In genomic region chr5:113348597-113348996, GRCm38 (mm10) we compare ENCODE assay signal across 11 mouse cellular contexts. TPM values are rescaled to one million over a fixed set of nuclear protein-coding genes. Genes with fewer than 3 reads are reported as not detected.
DNase-seq lines count a peak whose midpoint lies in the region; ATAC-seq and TF ChIP-seq lines count a peak whose summit lies in the region.
"Had no signal": no experiment of that assay in that cellular context is flagged by ENCODE, and none has a peak within 500 bp of the region (broad histone marks: within the 10 kb centered on the region; RNA-seq: fewer than 3 reads in every experiment).

No protein-coding gene starts in this region.

- TF ChIP-seq POLR2A in cerebellum, adult 2 months (IDR thresholded peaks at IDR 0.05; ENCODE audit: borderline replicate concordance, insufficient read depth, low read length): no peak
- peak; percentile 41; the same call in 1 of the 2 replicates for TF ChIP-seq POLR2A in testis, adult 2 months (IDR thresholded peaks at IDR 0.05; ENCODE audit: control insufficient read depth, low read depth, low read length)

- no peaks in the 10 kb centered on the region for H3K9me3 ChIP-seq in kidney, embryonic 15.5 days (replicated peaks)
- H3K9me3 ChIP-seq: lung, embryonic 15.5 days had no signal

- peak overlapping the region; percentile 28; the same call in 1 of the 2 replicates for H3K27ac ChIP-seq in cerebellum, adult 2 months (ENCODE audit: insufficient read depth, low read length)
- H3K27ac ChIP-seq in kidney, embryonic 15.5 days: no peak overlapping the region
- H3K27ac ChIP-seq in testis, adult 2 months (ENCODE audit: control insufficient read depth, insufficient read depth, low read depth, low read length): peak overlapping the region; percentile 49
- H3K27ac ChIP-seq: lung, embryonic 15.5 days had no signal

- no peak overlapping the region for H3K4me2 ChIP-seq in kidney, embryonic 15.5 days
- H3K4me2 ChIP-seq: lung, embryonic 15.5 days had no signal

- intact Hi-C loops in heart, postnatal 10 days (cut with DNase I): no loop called here

- WGBS in cerebellum, adult 2 months: 42% methylated on average over 13 of the region's 13 CpGs
- 11% methylated on average over 13 of the region's 13 CpGs for WGBS in kidney, embryonic 15.5 days

- no peak overlapping the region for H3K4me3 ChIP-seq in cerebellum, adult 2 months (replicated peaks; ENCODE audit: insufficient read depth, low read depth, low read length)
- no peak overlapping the region for H3K4me3 ChIP-seq in kidney, embryonic 15.5 days (replicated peaks)
- H3K4me3 ChIP-seq in testis, adult 2 months (ENCODE audit: control insufficient read depth, low read depth, low read length): peak overlapping the region; percentile 57
- H3K4me3 ChIP-seq: lung, embryonic 15.5 days had no signal

- DNase-seq in cerebellum, adult 2 months: peak in 1 of 2 experiments; percentile 36
- DNase-seq in cerebellum, adult 11-12 months: no peak
- no peak for DNase-seq in kidney, adult 18-20 months
- DNase-seq in testis, postnatal 14 days (ENCODE audit: low spot score): no peak
- DNase-seq in urinary bladder, postnatal 14 days (ENCODE audit: low spot score): no peak
- no peak for DNase-seq in heart, postnatal 10 days
- DNase-seq: heart, postnatal 36 days had no signal

- 0 out of 2 replicates have a peak, but pooled peaks cover 2% of the 10 kb centered on the region for H3K4me1 ChIP-seq in cerebellum, adult 2 months (ENCODE audit: control insufficient read depth, insufficient read depth, low read length)
- H3K4me1 ChIP-seq in kidney, embryonic 15.5 days: peaks cover 43% of the 10 kb centered on the region
- H3K4me1 ChIP-seq in testis, adult 2 months (ENCODE audit: control insufficient read depth, insufficient read depth, low read length): peaks cover 36% of the 10 kb centered on the region

- H3K36me3 ChIP-seq in kidney, embryonic 15.5 days: no peaks in the 10 kb centered on the region
- H3K36me3 ChIP-seq in testis, adult 2 months (ENCODE audit: control insufficient read depth, insufficient read depth, low read length): no peaks in the 10 kb centered on the region
- H3K36me3 ChIP-seq: lung, embryonic 15.5 days had no signal

- H3K27me3 ChIP-seq in cerebellum, adult 2 months (ENCODE audit: control insufficient read depth, insufficient read depth, low read length): no peaks in the 10 kb centered on the region
- H3K27me3 ChIP-seq in kidney, embryonic 15.5 days: peaks cover 74% of the 10 kb centered on the region
- H3K27me3 ChIP-seq in testis, adult 2 months (ENCODE audit: control insufficient read depth, insufficient read depth, low read length): no peaks in the 10 kb centered on the region

- H3K9ac ChIP-seq in kidney, embryonic 15.5 days: 0 out of 2 replicates have a peak overlapping the region, but pooled peaks have one; percentile 9
- H3K9ac ChIP-seq: lung, embryonic 15.5 days had no signal

- peak; percentile 46; the same call in 1 of the 2 replicates for TF ChIP-seq CTCF in cerebellum, adult 2 months (IDR thresholded peaks at IDR 0.05; ENCODE audit: borderline replicate concordance, insufficient read depth, low read depth, low read length)
- TF ChIP-seq CTCF in testis, adult 2 months (IDR thresholded peaks at IDR 0.05; ENCODE audit: control insufficient read depth, insufficient read depth, insufficient replicate concordance, low read depth, low read length): peak; percentile 27; the same call in 1 of the 2 replicates

- peak; percentile 18; the same call in 1 of the 2 replicates for ATAC-seq in kidney, embryonic 15.5 days (replicated peaks; ENCODE audit: low FRiP score)

RNA-seq across cellular contexts. Expression of gene Aym1, which starts 8.5 kb away (rescaled TPM):
- not detected in 2 replicates for polyA plus RNA-seq in cerebellum, adult 2 months (2012; rRNA removed)
- polyA plus RNA-seq in kidney, embryonic 15.5 days (2015; fragmentation: Nextera tagmentation; extraction: Ambion mirVana): not detected in 2 replicates
- 10.8 and 12.8 TPM in 2 replicates for polyA plus RNA-seq in testis, adult 2 months (2012; rRNA removed)
- total RNA-seq in heart, postnatal 10 days (2021): not detected
- total RNA-seq: heart, postnatal 36 days; left cerebral cortex, adult 8-10 months had no signal
- polyA plus RNA-seq: lung, embryonic 15.5 days had no signal

RNA-seq across cellular contexts. Expression of gene Sgsm1, which starts 38.0 kb away (rescaled TPM):
- 73.9 and 77.7 TPM in 2 replicates for polyA plus RNA-seq in cerebellum, adult 2 months (2012; rRNA removed)
- polyA plus RNA-seq in kidney, embryonic 15.5 days (2015; fragmentation: Nextera tagmentation; extraction: Ambion mirVana): 6.3 and 6.4 TPM in 2 replicates
- 1.8 and 2.2 TPM in 2 replicates for polyA plus RNA-seq in testis, adult 2 months (2012; rRNA removed)
- total RNA-seq in heart, postnatal 10 days (2021): 1 to 10 TPM in 1 of 2 experiments, under 1 TPM in 1; 0.74 to 1.1 TPM

Comparison
In these comparisons a context has a peak if more than half of its experiments do, and no peak if none do; other contexts are left out.
1. RNA of gene Aym1, which starts 8.5 kb away (polyA plus RNA-seq): 10.8 to 12.8 TPM in testis, adult 2 months; not detected in cerebellum, adult 2 months and not detected in kidney, embryonic 15.5 days; every median in the first group is over 10 times any median in the second.
2. RNA of gene Sgsm1, which starts 38.0 kb away (polyA plus RNA-seq): 73.9 to 77.7 TPM in cerebellum, adult 2 months; 6.3 to 6.4 TPM in kidney, embryonic 15.5 days and 1.8 to 2.2 TPM in testis, adult 2 months; every median in the first group is over 10 times any median in the second.